Mouse (Mus musculus) lung, embryonic 15.5 days (tissue): ENCODE data around the gene Tmub2. TPM values are rescaled to one million over a fixed set of nuclear protein-coding genes. Genes with fewer than 3 reads are reported as not detected.

Source experiments
- ATAC-seq: fragments of 200-750 bp; cut with Nextera tagmentation; 2 replicates; pipeline ENCODE4 v1.8.0; 2017; ENCODE audit warnings: moderate number of reproducible peaks, borderline replicate concordance; ENCODE audit not compliant: low FRiP score, low TSS enrichment; ENCODE audit errors: extremely low read depth
- H3K27ac ChIP-seq: fragments of 300-500 bp; sonication (generic); 2 replicates; pipeline ENCODE4 v1.5.1; 2015; ENCODE audit warnings: moderate library complexity, mild to moderate bottlenecking, inconsistent platforms
- H3K27me3 ChIP-seq: fragments of 300-500 bp; sonication (generic); 2 replicates; pipeline ENCODE4 v1.6.1; 2015; ENCODE audit warnings: inconsistent platforms
- H3K36me3 ChIP-seq: fragments of 300-500 bp; sonication (generic); 2 replicates; pipeline ENCODE4 v1.6.1; 2015; ENCODE audit warnings: inconsistent platforms
- H3K4me1 ChIP-seq: fragments of 300-500 bp; sonication (generic); 2 replicates; pipeline ENCODE4 v1.6.1; 2015; ENCODE audit warnings: inconsistent platforms
- H3K4me2 ChIP-seq: fragments of 300-500 bp; sonication (generic); 2 replicates; pipeline ENCODE4 v1.6.1; 2015; ENCODE audit warnings: inconsistent platforms, mild to moderate bottlenecking, moderate library complexity
- H3K4me3 ChIP-seq: fragments of 300-500 bp; sonication (generic); 2 replicates; pipeline ENCODE4 v1.5.1; 2015; ENCODE audit warnings: mild to moderate bottlenecking, inconsistent platforms
- H3K9ac ChIP-seq: fragments of 300-500 bp; sonication (generic); 2 replicates; pipeline ENCODE4 v1.6.1; 2015; ENCODE audit warnings: inconsistent platforms
- H3K9me3 ChIP-seq: fragments of 300-500 bp; sonication (generic); 2 replicates; pipeline ENCODE4 v1.6.1; 2016; ENCODE audit warnings: inconsistent platforms
- WGBS: fragments of 180-500 bp; shearing (Covaris S2); methylation state at CpG from one replicate; pipeline ENCODE4 v1.1.7; 2015; 5-methylcytosine and 5-hydroxymethylcytosine counted together
- polyA plus RNA-seq: library from polyadenylated mRNA; unstranded; fragments of >200 nt; fragmentation: Nextera tagmentation; extraction: Ambion mirVana; gene quantifications from 2 replicates; pipeline ENCODE4 v1.2.1, GENCODE M21; 2015

The Tmub2 gene
- polyA plus RNA-seq = 48.7 and 51.4 TPM in 2 replicates

DNA sequence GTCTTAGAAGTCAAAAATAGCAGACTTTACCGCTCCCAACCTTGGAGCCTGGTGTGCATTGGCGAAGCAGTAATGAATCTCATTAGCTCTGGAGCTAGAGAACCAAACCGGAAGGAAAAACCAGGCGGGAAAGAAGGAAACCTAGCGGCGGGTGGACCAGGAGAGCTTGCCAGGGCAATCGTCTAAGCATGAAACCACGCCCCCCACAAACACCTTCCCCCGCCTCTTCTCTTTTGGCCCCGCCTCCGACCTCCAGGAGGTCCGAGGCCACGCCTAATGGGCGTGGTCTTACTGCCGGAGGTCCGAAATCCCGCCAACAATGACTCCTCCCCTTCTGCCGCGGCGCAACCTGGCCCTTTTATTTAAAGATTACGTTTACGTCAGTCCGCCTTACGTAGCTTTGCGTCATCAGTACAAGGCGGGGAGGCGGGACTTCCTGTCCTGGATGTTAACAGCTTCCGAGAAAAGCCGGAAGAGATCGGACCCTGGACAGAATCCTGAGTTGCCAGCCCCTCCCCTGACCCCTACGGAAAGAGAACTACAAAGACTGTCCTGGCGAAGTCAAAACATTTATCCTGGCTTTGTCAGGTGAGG, at the start of gene Tmub2:
Gene Tmub2 (plus strand): TSS at position 431 of the 594 bp plus-strand sequence.
- Histone ChIP-seq H3K4me1 (peaks cover 14% of the 10 kb centered on the region), H3K36me3 (peaks cover 18% of the 10 kb centered on the region), H3K9ac (peak within 1 kb of the TSS; percentile 88), H3K27me3 (no peaks in the 10 kb centered on the region), H3K4me3 (peak within 1 kb of the TSS; percentile 82), H3K9me3 (no peaks in the 10 kb centered on the region), H3K27ac (peak within 1 kb of the TSS; percentile 80), H3K4me2 (peak within 1 kb of the TSS; percentile 74)
- ATAC-seq = peak; percentile 93
- under 1% methylated on average over 32 of the region's 32 CpGs for WGBS

DNA sequence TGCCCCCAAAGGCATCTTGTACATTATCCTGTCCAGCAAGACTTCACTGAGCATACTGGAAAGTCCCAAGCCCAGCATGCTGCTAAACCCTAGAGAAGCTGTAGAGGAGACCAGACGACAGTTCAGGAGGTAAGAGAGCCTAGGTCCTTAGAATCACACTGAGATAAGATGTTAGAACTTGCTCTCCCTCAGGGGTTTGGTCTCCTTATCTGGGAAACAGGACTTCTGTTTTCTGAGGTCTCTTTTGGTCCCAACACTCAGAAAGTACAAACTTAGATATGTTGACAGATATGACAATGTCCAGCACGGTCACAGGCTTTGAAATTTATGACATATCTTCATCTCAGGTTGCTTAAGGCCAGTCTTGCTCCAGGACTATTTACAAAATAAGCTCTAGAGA, 48.7 kb upstream of the Tmub2 start:
- no peaks in the 10 kb centered on the region for H3K27me3 ChIP-seq
- H3K27ac ChIP-seq = no peak overlapping the region
- H3K4me1 ChIP-seq = no peaks in the 10 kb centered on the region
- 44% methylated on average over 2 of the region's 2 CpGs for WGBS
- H3K9ac ChIP-seq = no peak overlapping the region
- H3K4me3 ChIP-seq = no peak overlapping the region
- H3K4me2 ChIP-seq = no peak overlapping the region
- no peaks in the 10 kb centered on the region for H3K9me3 ChIP-seq
- ATAC-seq = no peak
- H3K36me3 ChIP-seq = no peaks in the 10 kb centered on the region

DNA sequence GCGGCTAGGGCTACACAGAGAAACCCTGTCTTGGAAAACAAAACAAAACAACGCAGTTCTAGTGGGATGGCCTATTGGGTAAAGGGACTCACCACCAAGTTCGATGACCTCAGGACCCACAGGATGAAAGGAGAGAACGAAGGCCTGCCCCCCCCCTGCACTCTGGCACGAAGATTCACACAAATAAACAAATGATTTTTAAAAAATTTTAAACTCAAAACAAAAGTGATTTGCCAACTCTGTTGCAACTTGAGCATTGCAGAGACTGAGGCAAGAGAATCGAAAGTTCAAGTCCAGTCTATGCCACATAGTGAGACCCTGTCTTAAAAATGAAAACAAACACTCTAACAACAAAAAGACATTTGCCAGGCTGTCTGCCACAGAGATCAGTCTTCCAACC, 44.1 kb upstream of the Tmub2 start:
- WGBS = 71% methylated on average over 6 of the region's 6 CpGs

DNA sequence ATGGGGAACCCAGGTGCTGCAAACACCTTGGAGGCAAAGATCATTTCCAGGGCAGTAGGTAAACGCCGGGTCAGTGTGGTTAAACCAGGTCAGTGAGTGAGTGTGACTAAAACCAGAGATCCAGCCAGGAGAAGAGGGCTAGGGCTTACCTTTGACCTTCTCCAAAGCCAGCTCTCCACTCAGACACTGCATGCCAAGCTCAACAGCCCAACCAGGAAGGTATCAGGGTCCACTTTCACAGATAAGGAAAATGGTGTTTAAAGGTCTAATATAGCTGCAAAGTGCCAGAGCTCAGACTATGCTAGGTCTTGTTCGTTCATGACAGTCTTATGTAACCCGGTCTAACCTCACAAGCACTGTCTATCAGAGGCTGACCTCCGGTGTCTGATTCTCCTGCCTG, 43.5 kb upstream of the Tmub2 start:
- no peaks in the 10 kb centered on the region for H3K27me3 ChIP-seq
- H3K4me3 ChIP-seq = no peak overlapping the region
- peaks cover 18% of the 10 kb centered on the region for H3K4me1 ChIP-seq
- 71% methylated on average over 5 of the region's 5 CpGs for WGBS
- no peak overlapping the region for H3K9ac ChIP-seq
- no peaks in the 10 kb centered on the region for H3K9me3 ChIP-seq
- no peak overlapping the region for H3K27ac ChIP-seq
- no peak overlapping the region for H3K4me2 ChIP-seq
- no peak for ATAC-seq
- H3K36me3 ChIP-seq = no peaks in the 10 kb centered on the region

More for the DNA sequence above, 44.1 kb upstream of the Tmub2 start:
- ATAC-seq = no peak
- Histone ChIP-seq H3K9me3 (no peaks in the 10 kb centered on the region), H3K27me3 (no peaks in the 10 kb centered on the region), H3K9ac (no peak overlapping the region), H3K4me3 (no peak overlapping the region), H3K4me1 (peaks cover 12% of the 10 kb centered on the region), H3K4me2 (no peak overlapping the region), H3K36me3 (no peaks in the 10 kb centered on the region), H3K27ac (no peak overlapping the region)

DNA sequence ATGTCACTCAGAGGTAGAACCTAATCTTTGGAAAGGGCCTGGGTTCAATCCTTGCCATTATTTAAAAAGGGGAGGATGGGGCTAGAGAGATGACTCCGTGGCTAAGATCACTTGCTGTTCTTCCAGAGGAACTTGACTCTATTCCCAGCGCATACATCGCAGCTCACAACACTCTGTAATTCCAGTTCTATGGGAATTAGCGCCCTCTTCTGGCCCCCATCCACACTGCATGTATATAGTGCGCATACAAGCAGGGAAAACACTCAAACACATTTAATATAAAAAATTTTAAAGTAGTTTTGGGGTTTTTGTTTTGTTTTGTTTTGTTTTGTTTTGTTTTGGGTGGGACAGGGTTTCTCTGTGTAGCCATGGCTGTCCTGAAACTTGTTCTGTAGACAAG, 42.9 kb upstream of the Tmub2 start:
- Histone ChIP-seq H3K27ac (no peak overlapping the region), H3K9ac (no peak overlapping the region), H3K9me3 (no peaks in the 10 kb centered on the region), H3K27me3 (no peaks in the 10 kb centered on the region), H3K4me3 (no peak overlapping the region), H3K4me2 (no peak overlapping the region), H3K4me1 (peaks cover 20% of the 10 kb centered on the region), H3K36me3 (no peaks in the 10 kb centered on the region)
- 46% methylated on average over 5 of the region's 5 CpGs for WGBS
- no peak for ATAC-seq

DNA sequence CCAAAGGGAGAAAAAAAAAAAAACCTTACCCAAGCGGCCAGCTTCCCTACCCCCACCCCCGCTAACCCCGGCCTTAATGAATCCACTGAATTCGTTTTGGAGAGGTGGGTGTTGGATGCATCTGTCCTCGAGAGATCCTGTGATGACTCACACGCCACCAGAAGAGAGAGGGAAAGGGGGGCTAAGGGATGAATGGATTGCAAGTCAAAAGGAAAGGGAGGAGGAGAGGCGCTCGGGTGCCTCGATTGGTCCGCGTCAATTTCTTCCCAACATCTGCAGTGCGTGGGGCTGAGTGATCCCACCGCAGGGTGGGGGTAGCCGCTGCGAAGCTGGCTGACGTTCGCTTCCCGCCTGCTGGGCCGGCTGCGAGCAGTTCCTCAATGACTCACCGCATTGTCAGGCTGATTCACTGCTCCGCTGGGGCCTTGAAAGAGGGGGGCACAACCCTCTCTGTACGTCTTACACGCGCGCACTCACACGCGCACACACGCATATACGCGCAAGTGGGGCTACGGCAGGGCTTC, 39.7 kb upstream of the Tmub2 start:
- under 1% methylated on average over 32 of the region's 32 CpGs for WGBS
- ATAC-seq = peak; percentile 61; the same call in 1 of the 2 replicates
- Histone ChIP-seq H3K4me2 (peak overlapping the region; percentile 74), H3K9me3 (no peaks in the 10 kb centered on the region), H3K36me3 (no peaks in the 10 kb centered on the region), H3K4me1 (peaks cover 30% of the 10 kb centered on the region), H3K4me3 (peak overlapping the region; percentile 35), H3K27me3 (no peaks in the 10 kb centered on the region), H3K27ac (peak overlapping the region; percentile 45; the same call in 1 of the 2 replicates), H3K9ac (peak overlapping the region; percentile 30)

GRCm38 (mm10) chr11:102245581-102246272, 39.0 kb upstream of the Tmub2 start:
- WGBS = 33% methylated on average over 14 of the region's 14 CpGs
- no peak overlapping the region; the same call in 1 of the 2 replicates for H3K9ac ChIP-seq

GRCm38 (mm10) chr11:102246273-102246635, 38.5 kb upstream of the Tmub2 start:
- peak overlapping the region; percentile 74; the same call in 1 of the 2 replicates for H3K4me2 ChIP-seq
- H3K4me1 ChIP-seq = peaks cover 30% of the 10 kb centered on the region
- 58% methylated on average over 6 of the region's 6 CpGs for WGBS
- no peak for ATAC-seq
- peaks cover 7% of the 10 kb centered on the region for H3K36me3 ChIP-seq
- H3K27me3 ChIP-seq = no peaks in the 10 kb centered on the region
- no peak overlapping the region for H3K4me3 ChIP-seq
- no peaks in the 10 kb centered on the region for H3K9me3 ChIP-seq
- H3K27ac ChIP-seq = peak overlapping the region; percentile 45; the same call in 1 of the 2 replicates
- H3K9ac ChIP-seq = no peak overlapping the region

More at GRCm38 (mm10) chr11:102245581-102246272, 39.0 kb upstream of the Tmub2 start:
- H3K9me3 ChIP-seq = no peaks in the 10 kb centered on the region
- peaks cover 30% of the 10 kb centered on the region for H3K4me1 ChIP-seq
- peak overlapping the region; percentile 35 for H3K4me3 ChIP-seq
- H3K36me3 ChIP-seq = peaks cover 1% of the 10 kb centered on the region; the same call in 1 of the 2 replicates
- peak overlapping the region; percentile 74 for H3K4me2 ChIP-seq
- H3K27me3 ChIP-seq = no peaks in the 10 kb centered on the region
- peak overlapping the region; percentile 45 for H3K27ac ChIP-seq
- ATAC-seq = 0 out of 2 replicates have a peak, but pooled peaks have one; percentile 32

GRCm38 (mm10) chr11:102246871-102247270, 37.9 kb upstream of the Tmub2 start:
- WGBS = 85% methylated on average over 4 of the region's 4 CpGs
- Histone ChIP-seq H3K9me3 (no peaks in the 10 kb centered on the region), H3K4me1 (peaks cover 30% of the 10 kb centered on the region), H3K4me2 (no peak overlapping the region), H3K36me3 (peaks cover 8% of the 10 kb centered on the region), H3K9ac (no peak overlapping the region), H3K4me3 (no peak overlapping the region), H3K27me3 (no peaks in the 10 kb centered on the region), H3K27ac (no peak overlapping the region)
- ATAC-seq = no peak

- peaks cover 8% of the 10 kb centered on the region for H3K36me3 ChIP-seq
- no peaks in the 10 kb centered on the region for H3K27me3 ChIP-seq
- H3K9ac ChIP-seq = peak within 1 kb of the TSS; percentile 70
- H3K4me3 ChIP-seq = peak within 1 kb of the TSS; percentile 67
- H3K4me2 ChIP-seq = peak within 1 kb of the TSS; percentile 86
- peak; percentile 60 for ATAC-seq
- no peaks in the 10 kb centered on the region for H3K9me3 ChIP-seq
- H3K27ac ChIP-seq = peak within 1 kb of the TSS; percentile 55
- under 1% methylated on average over 41 of the region's 41 CpGs for WGBS
- H3K4me1 ChIP-seq = peaks cover 30% of the 10 kb centered on the region
Observed at GRCm38 (mm10) chr11:102248630-102249230, 36.0 kb upstream of the Tmub2 start, which contains the start of gene BC030867. Gene BC030867 (plus strand): TSS chr11:102248882.

DNA sequence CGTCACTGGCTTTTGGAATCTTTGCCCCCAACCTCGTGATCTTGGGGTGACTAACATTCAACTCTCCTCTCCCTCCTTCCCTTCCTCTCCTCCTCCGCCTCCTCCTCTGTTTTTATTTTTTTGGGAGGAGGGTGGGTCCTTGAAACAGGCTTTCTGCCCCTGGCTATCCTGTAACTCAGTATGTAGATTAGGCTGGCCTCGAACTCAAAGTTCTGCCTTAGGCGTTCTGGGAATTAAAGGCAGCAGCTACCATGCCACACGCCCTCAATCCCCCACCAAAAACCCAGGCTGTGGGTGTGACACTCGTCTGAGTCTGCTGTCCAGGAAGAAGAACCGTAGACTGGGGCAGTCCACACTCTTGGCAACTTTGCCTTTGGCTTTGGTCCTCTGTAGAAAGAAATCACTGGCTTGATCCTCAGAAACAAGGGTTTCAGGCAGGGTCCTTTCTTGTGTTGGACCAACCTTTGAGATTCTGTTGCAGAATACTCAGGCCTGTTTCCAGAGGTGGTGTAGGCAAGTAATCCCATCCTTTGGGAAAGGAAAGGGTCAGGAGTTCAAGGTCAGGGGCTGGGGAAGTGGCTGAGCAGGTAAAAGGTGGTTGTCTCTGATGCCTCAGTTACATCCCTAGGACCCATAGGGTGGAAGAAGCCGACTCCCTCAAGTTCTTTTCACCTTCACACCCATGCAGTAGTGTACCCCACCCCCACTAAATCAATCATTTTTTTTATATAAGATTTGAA, 35.2 kb upstream of the Tmub2 start:
- peak overlapping the region; percentile 55; the same call in 1 of the 2 replicates for H3K27ac ChIP-seq
- H3K9me3 ChIP-seq = no peaks in the 10 kb centered on the region
- H3K9ac ChIP-seq = peak overlapping the region; percentile 70
- ATAC-seq = no peak
- H3K4me3 ChIP-seq = peak overlapping the region; percentile 67
- H3K4me1 ChIP-seq = peaks cover 29% of the 10 kb centered on the region
- H3K27me3 ChIP-seq = no peaks in the 10 kb centered on the region
- 9% methylated on average over 9 of the region's 9 CpGs for WGBS
- peak overlapping the region; percentile 86 for H3K4me2 ChIP-seq
- H3K36me3 ChIP-seq = peaks cover 8% of the 10 kb centered on the region
